Mouse (Mus musculus): ENCODE results near the gene Agap1.

DNA sequence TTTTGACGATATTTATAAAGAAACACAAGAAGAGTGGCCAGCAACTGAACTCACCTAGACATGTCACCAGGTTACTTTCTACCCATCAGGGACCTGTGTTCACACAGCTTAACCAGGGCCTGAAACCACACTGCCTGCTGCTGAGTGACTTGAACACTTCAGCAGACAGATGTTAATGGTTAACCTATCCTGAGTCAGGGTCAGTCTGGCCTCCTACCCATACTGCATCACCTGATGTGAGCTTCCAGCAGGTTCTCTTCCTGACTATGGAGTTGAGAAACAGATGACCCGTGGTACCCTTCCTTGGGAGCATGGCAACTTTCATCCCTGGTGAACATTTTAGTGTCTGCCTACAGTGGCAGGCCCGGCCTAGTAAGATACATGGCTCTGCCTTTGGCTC, 367.8 kb downstream of the Agap1 start:
- TF ChIP-seq USF1 (IDR thresholded peaks at IDR 0.05; ENCODE audit: low read depth, low read length) (no peak), CTCF (IDR thresholded peaks at IDR 0.05 in 2 of 3, conservative IDR thresholded peaks at IDR 0.05 in 1 of 3; ENCODE audit: control insufficient read depth in 1 of 3, insufficient read depth in 1 of 3, low read depth in 2 of 3, low read length in 3 of 3, poor library complexity in 1 of 3, severe bottlenecking in 1 of 3) (no peak), MAX (IDR thresholded peaks at IDR 0.05; ENCODE audit: low read length) (no peak), NELFE (IDR thresholded peaks at IDR 0.05; ENCODE audit: low read depth, low read length) (no peak), ELF1 (IDR thresholded peaks at IDR 0.05; ENCODE audit: low read depth, low read length) (no peak)

All from MEL (cell line).